Comparison of ENCODE assay signal across 9 mouse cellular contexts in genomic region chr19:43487429-43487828, GRCm38 (mm10). TPM values are rescaled to one million over a fixed set of nuclear protein-coding genes. Genes with fewer than 3 reads are reported as not detected.
A peak's percentile ranks its signal among the peaks of the same experiment; 100 is the strongest.
DNase-seq lines count a peak whose midpoint lies in the region; ATAC-seq and TF ChIP-seq lines count a peak whose summit lies in the region.
"Had no signal": no experiment of that assay in that cellular context is flagged by ENCODE, and none has a peak within 500 bp of the region (broad histone marks: within the 10 kb centered on the region; RNA-seq: fewer than 3 reads in every experiment).

No protein-coding gene starts in this region.

- no peaks in the 10 kb centered on the region; the same call in 1 of the 2 replicates for H3K36me3 ChIP-seq in intestine, postnatal 0 days (ENCODE audit: control insufficient read depth, insufficient read depth)
- no peaks in the 10 kb centered on the region for H3K36me3 ChIP-seq in intestine, embryonic 16.5 days (ENCODE audit: control insufficient read depth, insufficient read depth, low read length)
- no peaks in the 10 kb centered on the region for H3K36me3 ChIP-seq in forebrain, embryonic 16.5 days (ENCODE audit: control insufficient read depth, insufficient read depth)
- H3K36me3 ChIP-seq: limb, embryonic 13.5 days had no signal

- H3K9me3 ChIP-seq in intestine, postnatal 0 days (ENCODE audit: control insufficient read depth): no peaks in the 10 kb centered on the region
- H3K9me3 ChIP-seq in intestine, embryonic 16.5 days (ENCODE audit: control insufficient read depth, low read length): no peaks in the 10 kb centered on the region
- H3K9me3 ChIP-seq in forebrain, embryonic 16.5 days (ENCODE audit: control insufficient read depth, low read length): no peaks in the 10 kb centered on the region
- H3K9me3 ChIP-seq: limb, embryonic 13.5 days had no signal

- ATAC-seq in intestine, postnatal 0 days: no peak
- ATAC-seq in intestine, embryonic 16.5 days: no peak
- no peak for ATAC-seq in forebrain, embryonic 16.5 days

- H3K4me3 ChIP-seq in intestine, postnatal 0 days (ENCODE audit: low read depth, low read length): no peak overlapping the region
- H3K4me3 ChIP-seq in intestine, embryonic 16.5 days (ENCODE audit: low read length): no peak overlapping the region
- H3K4me3 ChIP-seq in forebrain, embryonic 16.5 days (replicated peaks; ENCODE audit: low read length): no peak overlapping the region
- H3K4me3 ChIP-seq: limb, embryonic 13.5 days had no signal

- peak; percentile 78 for TF ChIP-seq CTCF in intestine, postnatal 0 days (IDR thresholded peaks at IDR 0.05; ENCODE audit: low read depth)

- no peaks in the 10 kb centered on the region for H3K27me3 ChIP-seq in intestine, postnatal 0 days (replicated peaks; ENCODE audit: control insufficient read depth, insufficient read depth, low read length)
- H3K27me3 ChIP-seq in intestine, embryonic 16.5 days (replicated peaks; ENCODE audit: control insufficient read depth, insufficient read depth, low read length): no peaks in the 10 kb centered on the region
- no peaks in the 10 kb centered on the region for H3K27me3 ChIP-seq in forebrain, embryonic 16.5 days (replicated peaks; ENCODE audit: control insufficient read depth, insufficient read depth, low read length)
- H3K27me3 ChIP-seq: limb, embryonic 13.5 days had no signal

- H3K27ac ChIP-seq in intestine, postnatal 0 days (ENCODE audit: low read depth, low read length): no peak overlapping the region
- no peak overlapping the region for H3K27ac ChIP-seq in intestine, embryonic 16.5 days (ENCODE audit: low read length)
- no peak overlapping the region for H3K27ac ChIP-seq in forebrain, embryonic 16.5 days (ENCODE audit: low read length)
- H3K27ac ChIP-seq: limb, embryonic 13.5 days had no signal

- no peak overlapping the region for H3K9ac ChIP-seq in intestine, postnatal 0 days (ENCODE audit: low read depth, low read length)
- no peak overlapping the region for H3K9ac ChIP-seq in intestine, embryonic 16.5 days (ENCODE audit: low read depth, low read length)
- no peak overlapping the region for H3K9ac ChIP-seq in forebrain, embryonic 16.5 days (replicated peaks; ENCODE audit: low read depth, low read length)
- H3K9ac ChIP-seq: limb, embryonic 13.5 days had no signal

- no peak overlapping the region for H3K4me2 ChIP-seq in intestine, postnatal 0 days (replicated peaks; ENCODE audit: low read depth)
- no peak overlapping the region for H3K4me2 ChIP-seq in intestine, embryonic 16.5 days (ENCODE audit: low read depth, low read length)
- no peak overlapping the region for H3K4me2 ChIP-seq in forebrain, embryonic 16.5 days (ENCODE audit: low read length)
- H3K4me2 ChIP-seq: limb, embryonic 13.5 days had no signal

- peak; percentile 24 to 42 for DNase-seq in B cell, adult 2 months
- DNase-seq in MN1 (ENCODE audit: low spot score): peak; percentile 30
- DNase-seq in induced T-regulatory cell, adult 2 months (ENCODE audit: low read depth): peak; percentile 48
- peak; percentile 40 for DNase-seq in thymus, postnatal 4 days
- DNase-seq in right cerebral cortex, adult 2 months (ENCODE audit: low spot score in 2 of 2): no peak

- 37% methylated on average over 3 of the region's 3 CpGs for WGBS in intestine, postnatal 0 days
- WGBS in intestine, embryonic 16.5 days: 37% methylated on average over 3 of the region's 3 CpGs
- WGBS in forebrain, embryonic 16.5 days: 41% methylated on average over 3 of the region's 3 CpGs

- no peaks in the 10 kb centered on the region for H3K4me1 ChIP-seq in intestine, postnatal 0 days (replicated peaks; ENCODE audit: control insufficient read depth, insufficient read depth, low read length)
- H3K4me1 ChIP-seq in intestine, embryonic 16.5 days (ENCODE audit: control insufficient read depth, insufficient read depth, low read length): no peaks in the 10 kb centered on the region
- no peaks in the 10 kb centered on the region for H3K4me1 ChIP-seq in forebrain, embryonic 16.5 days (replicated peaks; ENCODE audit: control insufficient read depth, insufficient read depth, low read length)
- H3K4me1 ChIP-seq: limb, embryonic 13.5 days had no signal

RNA-seq across cellular contexts. Expression of gene Got1, which starts 37.0 kb away (rescaled TPM):
- polyA plus RNA-seq in intestine, postnatal 0 days (2015; fragmentation: Nextera tagmentation; extraction: Ambion mirVana): 82.3 and 85.0 TPM in 2 replicates
- polyA plus RNA-seq in intestine, embryonic 16.5 days (2015; fragmentation: Nextera tagmentation; extraction: Ambion mirVana): 70.5 and 73.4 TPM in 2 replicates
- 72.2 and 78.6 TPM in 2 replicates for polyA plus RNA-seq in forebrain, embryonic 16.5 days (2015; fragmentation: Nextera tagmentation; extraction: Ambion mirVana)

RNA-seq across cellular contexts. Expression of gene Cnnm1, which starts 47.2 kb away (rescaled TPM):
- 5.4 and 5.5 TPM in 2 replicates for polyA plus RNA-seq in intestine, postnatal 0 days (2015; fragmentation: Nextera tagmentation; extraction: Ambion mirVana)
- 1.3 and 1.4 TPM in 2 replicates for polyA plus RNA-seq in intestine, embryonic 16.5 days (2015; fragmentation: Nextera tagmentation; extraction: Ambion mirVana)
- polyA plus RNA-seq in forebrain, embryonic 16.5 days (2015; fragmentation: Nextera tagmentation; extraction: Ambion mirVana): 1.8 and 2.1 TPM in 2 replicates

Comparison
In these comparisons a context has a peak if more than half of its experiments do, and no peak if none do; other contexts are left out.
1. DNase-seq: peak in B cell, adult 2 months (2 of 2), MN1 (single experiment), induced T-regulatory cell, adult 2 months (single experiment) and thymus, postnatal 4 days (single experiment); none in right cerebral cortex, adult 2 months (0 of 2).